Mouse (Mus musculus) forebrain, embryonic 12.5 days (tissue): ENCODE results near the gene Tmem52b. TPM values are rescaled to one million over a fixed set of nuclear protein-coding genes. Genes with fewer than 3 reads are reported as not detected.

ENCODE experiments used
- ATAC-seq: fragments of 200-750 bp; cut with Nextera tagmentation; 2 replicates; pipeline ENCODE4 v1.8.0; 2017; ENCODE audit warnings: moderate TSS enrichment; ENCODE audit not compliant: low FRiP score
- H3K27ac ChIP-seq: fragments of 300-500 bp; sonication (generic); 2 replicates; pipeline ENCODE4 v1.5.1; 2016; ENCODE audit warnings: mild to moderate bottlenecking
- H3K27me3 ChIP-seq: fragments of 300-500 bp; sonication (generic); 2 replicates; pipeline ENCODE4 v1.6.1; 2016; ENCODE audit warnings: mild to moderate bottlenecking
- H3K36me3 ChIP-seq: fragments of 300-500 bp; sonication (generic); replicated peaks from 2 replicates; pipeline ENCODE4 v1.6.1; 2016; ENCODE audit warnings: mild to moderate bottlenecking
- H3K4me1 ChIP-seq: fragments of 300-500 bp; sonication (generic); 2 replicates; pipeline ENCODE4 v1.6.1; 2016
- H3K4me2 ChIP-seq: fragments of 300-500 bp; sonication (generic); 2 replicates; pipeline ENCODE4 v1.6.1; 2016; ENCODE audit warnings: mild to moderate bottlenecking, moderate library complexity
- H3K4me3 ChIP-seq: fragments of 300-500 bp; sonication (generic); replicated peaks from 2 replicates; pipeline ENCODE4 v1.5.1; 2016; ENCODE audit warnings: mild to moderate bottlenecking
- H3K9ac ChIP-seq: fragments of 300-500 bp; sonication (generic); 2 replicates; pipeline ENCODE4 v1.6.1; 2016; ENCODE audit warnings: mild to moderate bottlenecking
- H3K9me3 ChIP-seq: fragments of 300-500 bp; sonication (generic); 2 replicates; pipeline ENCODE4 v1.6.1; 2016
- WGBS: fragments of 180-500 bp; shearing (Covaris S2); methylation state at CpG from one replicate; pipeline ENCODE4 v1.1.7; 2016; 5-methylcytosine and 5-hydroxymethylcytosine counted together
- polyA plus RNA-seq: library from polyadenylated mRNA; unstranded; fragments of >200 nt; fragmentation: Nextera tagmentation; extraction: Ambion mirVana; gene quantifications from 2 replicates; pipeline ENCODE4 v1.2.1, GENCODE M21; 2016

Tmem52b gene
- polyA plus RNA-seq, 1 experiment from 2014 or later, result not detected

GRCm38 (mm10) chr6:129534057-129534456 is 21.7 kb downstream of the Tmem52b start:
- no peaks in the 10 kb centered on the region for H3K27me3 ChIP-seq
- peak overlapping the region; percentile 75 for H3K4me2 ChIP-seq
- peak overlapping the region; percentile 62 for H3K4me3 ChIP-seq
- peaks cover 11% of the 10 kb centered on the region for H3K36me3 ChIP-seq
- ATAC-seq, result peak; percentile 64
- peaks cover 24% of the 10 kb centered on the region for H3K4me1 ChIP-seq
- whole genome bisulfite sequencing, result 12% methylated on average over 9 of the region's 9 CpGs
- H3K9me3 ChIP-seq, result no peaks in the 10 kb centered on the region
- peak overlapping the region; percentile 80 for H3K9ac ChIP-seq
- H3K27ac ChIP-seq, result 0 out of 2 replicates have a peak overlapping the region, but pooled peaks have one; percentile 74

DNA sequence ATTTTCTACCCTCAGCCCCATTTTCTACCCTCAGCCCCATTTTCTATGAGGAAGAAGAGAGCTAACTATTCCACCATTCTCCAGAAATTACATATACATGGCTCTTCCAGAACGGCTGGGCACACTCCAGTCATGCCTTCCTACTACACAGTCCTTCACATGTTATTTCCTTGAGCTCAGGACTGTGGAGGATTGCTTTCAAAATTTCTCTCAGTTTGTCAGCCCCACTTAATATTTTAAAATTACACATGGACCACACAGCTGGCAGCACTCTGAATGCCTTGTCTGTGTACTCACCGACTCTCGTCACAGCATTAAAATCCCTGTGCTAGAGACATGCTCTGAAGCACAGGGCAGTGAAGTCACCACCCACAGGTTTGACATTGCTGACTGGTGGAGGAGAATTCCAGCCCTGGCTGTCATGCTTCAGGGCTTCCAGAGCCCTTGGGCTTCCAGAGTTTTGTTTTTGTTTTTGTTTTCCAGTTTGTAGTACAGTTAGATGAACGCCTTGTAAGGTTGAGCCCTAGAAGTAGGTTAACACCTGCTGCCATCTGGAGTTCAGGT is 22.4 kb downstream of the Tmem52b start:
- Histone ChIP-seq H3K4me2 (peak overlapping the region; percentile 75), H3K27me3 (no peaks in the 10 kb centered on the region), H3K27ac (no peak overlapping the region), H3K9me3 (no peaks in the 10 kb centered on the region), H3K36me3 (peaks cover 18% of the 10 kb centered on the region), H3K4me3 (peak overlapping the region; percentile 62), H3K9ac (peak overlapping the region; percentile 42; the same call in 1 of the 2 replicates), H3K4me1 (peaks cover 24% of the 10 kb centered on the region)
- WGBS, result 58% methylated on average over 4 of the region's 4 CpGs
- ATAC-seq, result no peak

DNA sequence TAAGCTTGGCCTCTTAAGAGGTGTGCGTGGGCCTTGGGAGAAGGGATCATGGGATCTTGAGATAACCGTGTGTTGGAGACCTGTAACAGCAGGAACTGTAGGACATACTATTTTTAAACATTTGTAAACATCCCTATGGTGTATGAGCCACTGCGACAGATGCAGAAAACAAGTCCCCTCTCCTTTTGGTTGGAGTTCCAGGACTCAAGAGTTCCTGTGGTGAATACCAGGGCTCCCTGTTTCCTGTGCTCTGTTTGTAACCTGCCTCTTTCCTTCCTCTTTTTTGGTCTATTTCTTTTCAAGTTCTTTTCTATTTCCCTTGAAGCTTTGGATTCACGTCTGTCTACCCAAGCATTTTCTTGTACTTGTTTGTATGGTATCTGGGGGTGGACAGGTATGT is 23.4 kb downstream of the Tmem52b start:
- no peak overlapping the region for H3K4me3 ChIP-seq
- ATAC-seq, result no peak
- WGBS, result 91% methylated on average over 4 of the region's 4 CpGs

DNA sequence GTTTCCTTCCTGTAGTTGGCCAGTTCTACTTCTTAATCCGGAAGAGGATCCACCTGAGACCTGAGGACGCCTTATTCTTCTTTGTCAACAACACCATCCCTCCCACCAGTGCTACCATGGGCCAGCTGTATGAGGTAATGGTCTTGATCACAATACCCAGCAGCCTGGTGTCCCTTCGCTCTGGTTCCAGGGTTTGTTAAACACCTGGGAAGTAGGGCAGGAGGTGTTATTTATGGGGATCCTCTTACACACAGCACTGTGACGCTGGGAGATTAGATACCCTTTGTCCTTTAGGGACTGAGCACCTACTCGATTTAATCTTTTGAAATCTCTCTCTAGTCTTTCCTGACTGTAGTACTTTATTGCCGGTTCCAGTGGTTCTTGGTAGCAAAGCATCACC is 26.2 kb downstream of the Tmem52b start:
- Histone ChIP-seq H3K27ac (no peak overlapping the region), H3K9ac (no peak overlapping the region), H3K9me3 (no peaks in the 10 kb centered on the region), H3K36me3 (peaks cover 46% of the 10 kb centered on the region), H3K4me3 (no peak overlapping the region), H3K27me3 (no peaks in the 10 kb centered on the region), H3K4me2 (no peak overlapping the region), H3K4me1 (peaks cover 20% of the 10 kb centered on the region)
- ATAC-seq, result no peak
- 82% methylated on average over 6 of the region's 6 CpGs for WGBS

More for the DNA sequence above, 23.4 kb downstream of the Tmem52b start:
- Histone ChIP-seq H3K27ac (no peak overlapping the region), H3K9ac (no peak overlapping the region), H3K27me3 (no peaks in the 10 kb centered on the region), H3K4me1 (peaks cover 24% of the 10 kb centered on the region), H3K9me3 (no peaks in the 10 kb centered on the region), H3K4me2 (peak overlapping the region; percentile 75), H3K36me3 (peaks cover 28% of the 10 kb centered on the region)

GRCm38 (mm10) chr6:129541931-129542330 is 29.6 kb downstream of the Tmem52b start:
- ATAC-seq, result no peak
- H3K36me3 ChIP-seq, result peaks cover 46% of the 10 kb centered on the region
- WGBS, result 68% methylated on average over 9 of the region's 9 CpGs

GRCm38 (mm10) chr6:129542540-129542939 is 30.2 kb downstream of the Tmem52b start:
- ATAC-seq, result no peak
- Histone ChIP-seq H3K27me3 (no peaks in the 10 kb centered on the region), H3K4me2 (no peak overlapping the region), H3K9ac (no peak overlapping the region), H3K9me3 (no peaks in the 10 kb centered on the region), H3K4me1 (no peaks in the 10 kb centered on the region), H3K27ac (no peak overlapping the region), H3K36me3 (peaks cover 46% of the 10 kb centered on the region), H3K4me3 (no peak overlapping the region)
- 91% methylated on average over 3 of the region's 3 CpGs for WGBS

More at GRCm38 (mm10) chr6:129541931-129542330, 29.6 kb downstream of the Tmem52b start:
- Histone ChIP-seq H3K27ac (no peak overlapping the region), H3K9me3 (no peaks in the 10 kb centered on the region), H3K4me3 (no peak overlapping the region), H3K4me1 (no peaks in the 10 kb centered on the region), H3K4me2 (no peak overlapping the region), H3K27me3 (no peaks in the 10 kb centered on the region), H3K9ac (no peak overlapping the region)

DNA sequence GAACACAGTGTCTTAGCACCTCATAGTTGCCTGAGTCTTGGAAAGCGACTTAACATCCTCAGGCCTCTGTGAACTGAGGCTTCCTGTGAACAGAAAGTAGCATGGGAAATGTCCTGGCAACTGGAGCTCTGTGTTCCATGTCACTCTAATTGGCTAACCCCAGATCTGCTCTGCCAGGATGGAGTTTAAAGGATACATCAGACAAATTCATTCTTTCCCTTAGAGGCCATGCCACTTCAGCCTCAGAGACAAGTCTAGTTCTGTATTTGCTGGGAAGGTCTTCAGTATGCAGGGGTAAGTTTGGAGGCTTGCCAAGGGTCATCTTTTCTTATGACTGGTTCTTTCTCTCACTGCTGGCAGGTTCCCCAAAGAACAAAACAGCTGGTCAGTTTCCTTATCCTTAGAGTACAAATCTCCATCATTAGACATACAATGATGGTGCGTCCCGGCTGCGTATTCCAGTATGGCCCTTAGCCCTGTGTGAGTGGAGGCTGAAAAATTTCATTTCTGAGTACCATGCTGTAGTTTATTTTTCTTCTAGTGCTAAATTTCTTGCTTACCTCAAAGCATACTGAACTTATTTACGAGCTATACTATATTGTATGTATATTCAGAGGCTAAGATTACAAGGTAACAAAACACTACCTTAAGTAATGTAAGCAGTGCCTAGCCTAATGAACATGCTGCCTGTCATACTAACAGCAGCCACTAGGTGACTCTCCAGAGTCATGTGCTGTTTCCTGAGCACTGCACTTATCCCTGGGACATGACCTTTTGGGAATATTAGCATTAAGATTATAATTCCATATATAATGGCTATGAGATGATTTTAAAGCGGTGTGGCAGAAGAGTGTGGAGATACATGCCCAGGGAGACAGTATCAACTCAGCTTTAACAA is 31.6 kb downstream of the Tmem52b start:
- Histone ChIP-seq H3K4me3 (no peak overlapping the region), H3K36me3 (peaks cover 36% of the 10 kb centered on the region), H3K9me3 (no peaks in the 10 kb centered on the region), H3K4me2 (no peak overlapping the region), H3K4me1 (no peaks in the 10 kb centered on the region), H3K27me3 (no peaks in the 10 kb centered on the region), H3K27ac (no peak overlapping the region), H3K9ac (no peak overlapping the region)
- 65% methylated on average over 6 of the region's 6 CpGs for WGBS
- peak; percentile 79 for ATAC-seq

DNA sequence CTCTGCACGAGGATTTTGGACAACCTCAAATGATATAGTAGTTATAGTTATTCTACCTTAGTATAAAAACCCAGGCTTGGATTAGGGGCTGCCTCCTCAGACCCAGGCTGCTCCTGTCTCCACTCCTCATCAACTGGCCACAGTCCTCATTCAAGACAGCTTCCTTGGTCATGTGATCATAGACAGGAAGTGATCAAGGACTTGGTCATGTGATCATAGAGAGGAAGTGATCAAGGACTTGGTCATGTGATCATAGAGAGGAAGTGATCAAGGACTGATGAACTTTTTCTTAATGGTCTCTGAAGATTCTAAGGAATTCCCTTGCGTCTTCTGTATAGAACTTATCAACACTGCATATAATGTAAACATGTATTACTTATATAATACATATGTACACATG is 34.9 kb downstream of the Tmem52b start:
- Histone ChIP-seq H3K4me2 (no peak overlapping the region), H3K27me3 (no peaks in the 10 kb centered on the region), H3K36me3 (peaks cover 5% of the 10 kb centered on the region; the same call in 1 of the 2 replicates), H3K4me1 (no peaks in the 10 kb centered on the region), H3K9ac (no peak overlapping the region), H3K27ac (no peak overlapping the region), H3K9me3 (no peaks in the 10 kb centered on the region), H3K4me3 (no peak overlapping the region)
- ATAC-seq, result no peak
- WGBS, result 76% methylated on average over 2 of the region's 2 CpGs

- no peak overlapping the region for H3K4me2 ChIP-seq
- no peak overlapping the region for H3K27ac ChIP-seq
- H3K9ac ChIP-seq, result no peak overlapping the region
- no peak for ATAC-seq
- H3K27me3 ChIP-seq, result no peaks in the 10 kb centered on the region
- no peaks in the 10 kb centered on the region for H3K4me1 ChIP-seq
- no peaks in the 10 kb centered on the region for H3K9me3 ChIP-seq
- no peak overlapping the region for H3K4me3 ChIP-seq
- H3K36me3 ChIP-seq, result no peaks in the 10 kb centered on the region
- 76% methylated on average over 3 of the region's 3 CpGs for WGBS
Measured at GRCm38 (mm10) chr6:129548009-129548408, 35.7 kb downstream of the Tmem52b start.

GRCm38 (mm10) chr6:129557298-129558023 is 45.1 kb downstream of the Tmem52b start:
- H3K9me3 ChIP-seq, result no peaks in the 10 kb centered on the region
- H3K27ac ChIP-seq, result no peak overlapping the region
- ATAC-seq, result peak; percentile 45; the same call in 1 of the 2 replicates
- no peak overlapping the region for H3K4me2 ChIP-seq
- no peak overlapping the region for H3K9ac ChIP-seq
- H3K4me1 ChIP-seq, result peaks cover 13% of the 10 kb centered on the region
- H3K36me3 ChIP-seq, result no peaks in the 10 kb centered on the region
- H3K4me3 ChIP-seq, result no peak overlapping the region
- no peaks in the 10 kb centered on the region for H3K27me3 ChIP-seq

GRCm38 (mm10) chr6:129558946-129559640 is 46.7 kb downstream of the Tmem52b start:
- peaks cover 13% of the 10 kb centered on the region for H3K4me1 ChIP-seq
- H3K36me3 ChIP-seq, result no peaks in the 10 kb centered on the region
- no peaks in the 10 kb centered on the region for H3K27me3 ChIP-seq
- no peak overlapping the region for H3K9ac ChIP-seq
- no peak overlapping the region; the same call in 1 of the 2 replicates for H3K4me2 ChIP-seq
- WGBS, result 19% methylated on average over 12 of the region's 12 CpGs
- peak; percentile 83 for ATAC-seq
- H3K4me3 ChIP-seq, result no peak overlapping the region
- no peak overlapping the region for H3K27ac ChIP-seq
- no peaks in the 10 kb centered on the region for H3K9me3 ChIP-seq

DNA sequence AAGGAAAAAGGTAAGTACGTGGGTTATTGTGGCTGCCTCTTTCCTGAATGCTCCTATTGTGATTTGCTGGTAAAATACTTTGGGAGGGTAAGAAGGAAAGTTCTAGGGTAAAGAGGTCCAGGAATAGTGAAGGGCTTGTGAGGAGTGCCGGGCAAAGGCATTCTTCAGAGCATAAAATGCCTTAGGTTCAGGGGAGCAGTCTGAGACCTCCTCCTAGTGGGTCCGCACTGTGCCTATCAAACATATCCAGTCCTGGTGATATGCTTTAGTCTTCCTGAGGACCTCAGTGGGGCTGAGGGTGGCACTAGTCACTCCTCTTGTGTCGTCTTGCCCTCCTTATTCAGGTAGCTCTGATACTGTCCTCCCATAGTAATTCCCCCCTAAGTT is 47.3 kb downstream of the Tmem52b start:
- Histone ChIP-seq H3K9ac (no peak overlapping the region), H3K27ac (no peak overlapping the region), H3K27me3 (no peaks in the 10 kb centered on the region), H3K36me3 (no peaks in the 10 kb centered on the region), H3K4me3 (no peak overlapping the region), H3K9me3 (no peaks in the 10 kb centered on the region), H3K4me1 (peaks cover 13% of the 10 kb centered on the region), H3K4me2 (no peak overlapping the region)
- WGBS, result 58% methylated on average over 4 of the region's 4 CpGs
- peak; percentile 44 for ATAC-seq
